Mouse (Mus musculus) layer of hippocampus, adult 2 months (tissue): Measurements from ENCODE around the gene Eral1. TPM values are rescaled to one million over a fixed set of nuclear protein-coding genes. Genes with fewer than 3 reads are reported as not detected.

ENCODE experiments used
- DNase-seq, 2 experiments: peaks; one replicate each; pipeline ENCODE4 v3.0.0; 2022; ENCODE audit warnings: low spot score in 2 of 2
- H3K27ac ChIP-seq: fragments of 200-600 bp; 2 replicates; pipeline ENCODE4 v1.8.1; 2022
- H3K4me3 ChIP-seq: fragments of 200-600 bp; 2 replicates; pipeline ENCODE4 v1.8.1; 2022; ENCODE audit warnings: mild to moderate bottlenecking
- CTCF ChIP-seq: fragments of 200-600 bp; conservative IDR thresholded peaks from 2 replicates; pipeline ENCODE4 v1.8.1; 2022; ENCODE audit warnings: antibody characterized with exemption, mild to moderate bottlenecking, moderate library complexity
- total RNA-seq, 2 experiments: library from RNA; stranded (reverse); gene quantifications; 2 replicates each; pipeline ENCODE4 v1.2.3; 2021

The Eral1 gene
- total RNA-seq, 2 experiments from 2014 or later, result 19.5 to 20.1 TPM

DNA sequence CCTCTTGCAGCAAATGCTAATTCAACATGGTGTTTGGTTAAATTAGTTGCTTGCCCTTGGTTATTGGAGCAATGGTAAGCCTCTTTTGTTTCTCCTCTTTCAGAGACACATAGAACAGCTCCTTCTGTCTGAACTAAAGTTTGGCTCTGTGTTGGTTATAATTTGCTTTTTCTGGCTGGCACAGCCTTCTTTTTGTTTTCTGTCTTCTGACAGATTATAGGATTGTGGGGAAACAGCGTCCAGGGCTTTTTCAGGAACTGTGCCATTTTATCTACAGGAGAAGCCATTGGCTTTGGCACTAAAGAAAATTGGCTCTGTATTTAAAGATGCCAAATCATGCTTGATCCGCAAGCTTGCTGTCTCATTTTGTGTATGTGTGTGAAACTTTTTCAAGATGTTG, 33.4 kb upstream of the Eral1 start:
- no peak overlapping the region for H3K4me3 ChIP-seq
- TF ChIP-seq CTCF, result no peak
- peak overlapping the region; percentile 88 for H3K27ac ChIP-seq
- DNase-seq, result peak; percentile 17 to 45

DNA sequence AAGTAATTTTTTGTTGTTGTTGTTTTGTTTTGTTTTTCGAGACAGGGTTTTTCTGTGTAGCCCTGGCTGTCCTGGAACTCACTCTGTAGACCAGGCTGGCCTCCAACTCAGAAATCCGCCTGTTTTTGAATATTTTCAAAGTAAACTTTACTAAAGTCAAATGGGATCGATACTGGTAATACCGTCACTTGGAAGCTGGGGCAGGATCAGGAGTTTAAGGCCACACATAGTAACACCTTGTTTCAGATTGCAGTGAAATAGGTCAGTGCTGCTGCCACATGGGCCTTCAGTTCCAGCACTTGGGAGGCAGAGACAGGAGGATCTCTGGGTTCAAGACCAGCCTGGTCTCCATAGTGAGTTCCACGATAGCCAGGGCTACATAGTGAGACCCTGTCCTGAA, 24.3 kb upstream of the Eral1 start:
- Histone ChIP-seq H3K4me3 (no peak overlapping the region), H3K27ac (no peak overlapping the region)
- TF ChIP-seq CTCF, result no peak
- DNase-seq, result no peak

DNA sequence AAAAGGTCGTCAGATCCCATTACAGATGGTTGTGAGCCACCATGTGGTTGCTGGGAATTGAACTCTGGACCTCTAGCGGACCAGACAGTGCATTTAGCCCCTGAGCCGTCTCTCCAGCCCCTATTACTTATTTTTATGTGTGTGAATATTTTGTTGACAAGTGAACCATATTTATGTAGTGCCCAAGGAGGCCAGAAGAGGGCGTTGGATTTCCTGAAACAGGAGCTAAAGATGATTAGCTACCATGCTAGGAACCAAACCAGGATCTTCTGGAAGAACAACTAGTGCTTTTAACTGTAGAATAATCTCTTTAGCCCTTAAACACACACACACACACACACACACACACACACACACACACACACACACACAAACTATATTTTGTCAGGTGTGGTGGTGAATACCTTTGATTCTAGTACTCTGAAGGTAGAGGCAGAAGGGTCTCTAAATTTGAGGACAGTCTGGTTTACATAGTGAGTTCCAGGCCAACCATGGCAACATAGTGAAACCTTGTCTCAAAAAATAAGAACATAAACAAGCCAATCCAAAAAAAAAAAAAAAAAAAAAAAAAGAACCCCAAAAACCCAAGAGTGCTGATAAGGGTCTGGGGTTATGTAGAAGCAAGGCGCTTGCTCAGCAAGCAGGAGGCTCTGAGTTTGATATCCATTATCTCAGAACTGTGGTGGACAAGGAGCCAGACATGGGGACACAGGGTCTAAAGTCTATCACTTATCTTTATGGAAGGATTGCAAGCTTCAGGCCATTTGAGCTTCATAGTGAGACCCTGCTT, 23.0 kb upstream of the Eral1 start:
- no peak for DNase-seq
- H3K4me3 ChIP-seq, result no peak overlapping the region
- peak; percentile 49 for TF ChIP-seq CTCF
- H3K27ac ChIP-seq, result no peak overlapping the region

DNA sequence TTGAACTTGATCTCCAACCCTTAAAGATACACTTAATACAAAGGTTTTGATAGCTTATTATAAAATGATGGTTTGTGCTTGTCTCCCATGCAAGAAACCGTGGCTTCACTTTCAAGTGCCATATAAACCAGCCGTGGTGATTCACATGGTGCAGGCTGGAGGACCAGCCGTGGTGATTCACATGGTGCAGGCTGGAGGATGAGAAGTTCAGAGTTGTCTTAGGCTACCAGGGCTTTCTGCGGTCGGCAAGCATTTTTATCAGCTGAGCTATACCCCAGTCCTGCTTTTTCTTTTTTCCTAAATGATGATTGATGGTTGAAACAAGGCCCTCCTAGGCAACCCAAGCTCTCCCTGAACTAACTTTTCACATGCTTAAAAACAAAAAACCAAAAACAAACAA, 22.0 kb upstream of the Eral1 start:
- Histone ChIP-seq H3K27ac (no peak overlapping the region), H3K4me3 (no peak overlapping the region)
- no peak for TF ChIP-seq CTCF
- DNase-seq, result no peak

DNA sequence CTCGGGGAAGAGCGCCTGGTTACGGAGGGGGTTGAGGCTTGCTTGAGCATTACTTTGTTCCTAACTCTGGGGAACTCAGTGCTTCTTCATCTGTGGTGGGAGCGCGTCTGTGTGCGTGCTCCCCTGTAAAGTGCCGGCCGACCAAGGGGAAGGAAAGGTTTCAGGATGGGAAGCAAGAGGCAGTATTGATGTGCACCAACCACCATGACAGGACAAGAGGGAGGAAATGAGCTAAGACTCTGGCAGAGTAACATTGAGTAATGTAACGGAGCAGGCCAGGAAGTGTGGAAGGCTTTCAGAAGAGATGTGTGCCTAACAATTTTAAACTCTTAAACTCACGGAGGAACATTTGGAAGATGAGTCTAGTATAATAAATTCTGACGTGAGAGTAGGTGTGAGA, 20.6 kb upstream of the Eral1 start:
- no peak overlapping the region for H3K27ac ChIP-seq
- no peak for TF ChIP-seq CTCF
- H3K4me3 ChIP-seq, result no peak overlapping the region
- DNase-seq, result no peak

DNA sequence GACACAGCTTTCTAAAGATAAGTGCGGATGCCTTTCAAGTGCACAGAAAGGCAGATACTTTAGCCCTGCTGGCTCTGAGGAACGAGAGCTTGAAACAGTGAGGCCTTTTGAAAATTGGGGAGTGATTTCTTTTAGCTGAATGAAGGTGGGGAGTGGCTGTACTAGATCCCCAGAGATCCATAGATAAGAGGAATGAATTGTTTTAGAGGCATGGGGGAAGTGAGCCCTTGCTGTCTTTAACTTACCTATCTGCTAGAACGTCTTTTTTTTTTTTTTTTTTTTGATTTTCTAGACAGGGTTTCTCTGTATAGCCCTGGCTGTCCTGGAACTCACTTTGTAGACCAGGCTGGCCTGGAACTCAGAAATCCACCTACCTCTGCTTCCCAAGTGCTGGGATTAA, 16.9 kb upstream of the Eral1 start:
- Histone ChIP-seq H3K4me3 (peak overlapping the region; percentile 50), H3K27ac (peak overlapping the region; percentile 58; the same call in 1 of the 2 replicates)
- DNase-seq, result no peak
- TF ChIP-seq CTCF, result no peak

DNA sequence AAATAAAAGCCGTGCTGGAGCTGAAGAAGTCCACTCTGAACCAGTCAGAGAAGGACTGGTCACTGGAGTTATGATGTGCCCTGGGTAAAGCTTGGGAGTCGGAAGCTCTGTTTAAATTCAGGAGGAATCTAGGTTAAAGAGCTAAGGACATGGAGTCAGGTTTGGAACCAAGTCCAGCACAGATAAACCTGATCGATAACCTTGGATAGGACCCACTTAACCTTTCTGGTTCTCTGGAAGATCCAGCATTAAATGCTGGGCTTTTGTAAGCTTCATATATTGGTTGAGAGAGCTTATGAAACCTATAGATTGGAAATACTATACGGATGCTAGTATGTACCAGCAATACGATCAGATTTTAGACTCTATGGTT, 14.9 kb upstream of the Eral1 start:
- Histone ChIP-seq H3K27ac (peak overlapping the region; percentile 92), H3K4me3 (peak overlapping the region; percentile 92)
- no peak for TF ChIP-seq CTCF
- DNase-seq, result no peak

DNA sequence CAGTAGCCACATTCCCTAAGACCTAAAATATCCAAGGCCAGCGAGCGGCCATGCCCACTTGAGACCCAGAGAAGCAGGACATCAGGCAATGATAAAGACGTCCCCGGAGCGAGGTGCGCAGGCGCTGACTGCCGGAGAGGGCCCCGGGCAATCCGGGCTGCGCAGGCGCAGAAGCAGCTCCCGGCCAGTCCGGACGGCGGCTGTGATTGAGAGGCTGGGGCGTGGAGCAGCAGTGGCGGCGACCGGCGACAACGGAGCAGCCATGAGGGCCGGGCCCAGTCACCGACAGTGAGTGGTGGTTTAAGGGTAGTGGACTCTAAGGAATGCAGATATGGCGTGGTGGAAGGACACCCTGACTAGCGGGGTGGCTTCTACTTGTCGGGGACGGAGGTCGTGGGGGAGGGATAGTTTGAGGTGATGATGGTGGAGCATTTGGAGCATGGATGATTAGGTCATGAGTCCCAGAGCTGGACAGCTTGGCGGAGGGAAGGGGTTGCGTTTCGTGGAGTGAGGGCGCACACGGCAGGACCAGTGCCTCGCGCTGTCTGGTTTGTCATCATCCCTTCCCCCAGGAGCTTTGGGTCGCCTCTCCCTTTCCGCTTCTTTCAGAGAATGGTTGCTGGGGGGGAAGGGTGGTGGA, 14.4 kb upstream of the Eral1 start, which contains the start of gene Fam222b:
Gene Fam222b, plus strand, starts transcription at position 157 of the 640 bp plus-strand sequence.
- H3K4me3 ChIP-seq, result peak within 1 kb of the TSS; percentile 92
- DNase-seq, result peak; percentile 91
- no peak for TF ChIP-seq CTCF
- peak within 1 kb of the TSS; percentile 92 for H3K27ac ChIP-seq

DNA sequence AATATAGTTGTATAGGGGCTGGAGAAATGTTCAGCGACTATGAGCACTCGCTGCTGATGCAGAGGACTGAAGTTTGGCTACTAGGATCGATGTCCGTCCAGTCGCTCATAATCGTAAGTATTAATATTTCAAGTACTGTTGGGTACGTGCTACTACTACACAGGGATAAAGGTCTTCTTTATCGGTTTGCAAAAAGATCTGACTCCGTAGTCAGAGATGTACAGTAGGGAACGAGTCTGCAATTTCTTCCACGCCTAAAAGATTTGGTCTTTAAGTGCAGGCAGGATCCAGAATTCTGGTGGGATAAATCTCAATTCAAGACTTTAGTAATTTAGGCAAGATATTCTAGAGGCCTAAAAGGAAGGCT, 13.9 kb upstream of the Eral1 start:
- Histone ChIP-seq H3K27ac (peak overlapping the region; percentile 92), H3K4me3 (peak overlapping the region; percentile 92)
- DNase-seq, result no peak
- TF ChIP-seq CTCF, result no peak

DNA sequence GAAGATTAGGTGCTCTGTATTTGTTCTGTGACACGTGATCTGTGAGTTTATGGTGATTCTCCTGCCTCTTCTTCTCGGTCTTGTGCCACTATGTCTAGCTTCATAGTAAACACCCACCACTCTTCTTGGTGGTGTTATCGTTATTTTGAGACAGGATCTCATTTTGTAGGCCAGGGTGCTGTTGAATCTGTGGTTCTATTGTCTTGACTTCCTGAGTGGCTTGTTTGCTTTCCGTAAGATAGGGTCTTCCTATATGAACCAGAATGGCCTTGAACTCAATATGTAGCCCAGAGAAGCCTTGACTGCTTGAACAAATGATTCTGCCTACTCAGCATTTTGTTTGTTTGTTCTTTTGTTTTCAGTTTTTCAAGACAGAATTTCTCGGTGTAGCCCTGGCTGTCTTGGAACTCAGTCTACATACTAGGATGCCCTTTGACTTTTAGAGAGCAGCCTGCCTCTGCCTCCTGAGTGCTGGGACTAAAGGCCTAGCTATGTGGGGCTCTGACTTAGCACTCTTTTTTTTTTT, 7.6 kb upstream of the Eral1 start:
- no peak for TF ChIP-seq CTCF
- DNase-seq, result no peak
- H3K27ac ChIP-seq, result no peak overlapping the region
- H3K4me3 ChIP-seq, result no peak overlapping the region

DNA sequence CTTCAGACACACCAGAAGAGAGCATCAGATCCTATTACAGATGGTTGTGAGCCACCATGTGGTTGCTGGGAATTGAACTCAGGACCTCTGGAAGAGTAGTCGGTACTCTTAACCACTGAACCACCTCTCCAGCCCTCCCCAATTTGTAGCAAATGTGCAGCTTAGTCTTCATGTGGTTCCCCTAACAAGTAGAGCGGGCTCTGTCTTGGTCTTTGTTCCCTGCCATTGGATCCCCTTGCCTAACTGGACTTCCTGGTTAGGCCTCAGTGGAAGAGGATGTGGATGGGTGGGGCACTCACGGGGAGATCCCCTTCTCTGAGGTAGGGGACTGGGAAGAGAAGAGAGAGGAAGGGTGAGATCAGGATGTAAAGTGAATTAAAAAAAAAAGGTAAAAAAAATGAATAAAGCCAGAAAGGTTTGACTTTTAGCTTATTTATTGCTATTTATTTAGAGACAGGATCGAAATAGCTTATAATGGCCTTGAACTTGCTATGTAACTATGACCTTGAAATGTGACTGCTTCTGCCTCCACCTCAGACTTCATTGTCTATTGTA, 6.8 kb upstream of the Eral1 start:
- no peak for TF ChIP-seq CTCF
- Histone ChIP-seq H3K4me3 (no peak overlapping the region), H3K27ac (no peak overlapping the region)
- DNase-seq, result no peak

DNA sequence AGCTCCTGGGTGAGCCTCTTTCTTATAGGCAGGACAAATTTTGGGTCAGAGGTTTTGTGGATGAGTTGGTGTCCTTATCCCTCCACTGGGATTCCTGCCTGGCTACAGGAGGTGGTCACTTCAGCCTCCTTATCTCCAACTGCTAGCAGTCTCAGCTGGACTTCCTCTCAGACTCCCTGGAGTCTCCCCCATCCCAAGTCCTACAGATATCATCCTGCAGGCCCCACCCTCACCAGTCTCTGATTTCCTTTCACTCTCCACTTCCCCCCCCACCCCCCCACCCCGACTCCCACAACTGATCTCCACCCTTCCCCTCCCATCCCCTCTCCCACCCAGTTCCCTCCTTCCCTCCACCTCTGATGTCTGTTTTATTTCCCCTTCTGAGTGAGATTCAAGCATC, 3.4 kb upstream of the Eral1 start:
- Histone ChIP-seq H3K4me3 (no peak overlapping the region), H3K27ac (no peak overlapping the region)
- DNase-seq, result no peak
- no peak for TF ChIP-seq CTCF

DNA sequence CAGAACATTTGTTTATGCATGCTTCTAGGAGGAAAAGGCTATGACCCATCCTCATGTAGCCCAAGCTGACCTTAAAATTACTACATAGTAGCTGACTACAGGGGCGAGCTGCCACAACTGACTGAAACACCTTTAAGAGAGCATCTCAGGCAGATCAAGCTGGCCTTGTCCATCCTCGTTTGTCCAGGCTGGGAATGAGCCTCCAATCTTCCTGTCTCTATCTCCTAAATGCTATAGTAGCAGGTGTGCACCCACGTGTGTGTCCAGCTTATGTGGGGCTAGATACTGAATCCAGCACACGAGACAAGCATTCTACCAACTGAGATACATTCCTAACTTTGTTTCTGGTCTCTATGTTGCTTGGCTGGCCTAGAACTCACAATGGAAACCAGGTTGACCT, 5.5 kb downstream of the Eral1 start:
- Histone ChIP-seq H3K4me3 (no peak overlapping the region), H3K27ac (no peak overlapping the region)
- DNase-seq, result no peak
- TF ChIP-seq CTCF, result no peak
